26 mouse cellular contexts compared by ENCODE assay signal in genomic region chr2:27108144-27108543, GRCm38 (mm10). TPM values are rescaled to one million over a fixed set of nuclear protein-coding genes. Genes with fewer than 3 reads are reported as not detected.
"Had no signal": no experiment of that assay in that cellular context is flagged by ENCODE, and none has a peak within 500 bp of the region (broad histone marks: within the 10 kb centered on the region; RNA-seq: fewer than 3 reads in every experiment).

No protein-coding gene starts in this region.

- H3K4me1 ChIP-seq: limb, embryonic 13.5 days; liver, embryonic 12.5 days; liver, embryonic 15.5 days; lung, embryonic 15.5 days; megakaryocyte, embryonic 14.5 days had no signal

- H3K4me2 ChIP-seq: limb, embryonic 13.5 days; liver, embryonic 12.5 days; liver, embryonic 15.5 days; lung, embryonic 15.5 days; midbrain, embryonic 12.5 days; midbrain, embryonic 15.5 days; neural tube, embryonic 12.5 days; neural tube, embryonic 15.5 days had no signal

- H3K9me3 ChIP-seq: limb, embryonic 10.5 days; limb, embryonic 13.5 days; liver, embryonic 12.5 days; liver, embryonic 15.5 days; lung, embryonic 15.5 days; megakaryocyte, embryonic 14.5 days; midbrain, embryonic 12.5 days; midbrain, embryonic 15.5 days; neural tube, embryonic 12.5 days; neural tube, embryonic 15.5 days had no signal

- H3K27ac ChIP-seq: limb, embryonic 13.5 days; liver, embryonic 12.5 days; liver, embryonic 15.5 days; lung, embryonic 15.5 days; midbrain, embryonic 12.5 days; midbrain, embryonic 15.5 days; neural tube, embryonic 12.5 days; neural tube, embryonic 15.5 days had no signal

- H3K27me3 ChIP-seq: liver, embryonic 15.5 days; lung, embryonic 15.5 days; midbrain, embryonic 15.5 days; neural tube, embryonic 12.5 days; neural tube, embryonic 15.5 days had no signal

- H3K36me3 ChIP-seq: limb, embryonic 13.5 days; liver, embryonic 12.5 days; liver, embryonic 15.5 days; lung, embryonic 15.5 days; midbrain, embryonic 12.5 days; midbrain, embryonic 15.5 days; neural tube, embryonic 12.5 days; neural tube, embryonic 15.5 days had no signal

- H3K9ac ChIP-seq: limb, embryonic 13.5 days; liver, embryonic 12.5 days; liver, embryonic 15.5 days; lung, embryonic 15.5 days; midbrain, embryonic 12.5 days; midbrain, embryonic 15.5 days; neural tube, embryonic 12.5 days; neural tube, embryonic 15.5 days had no signal

- H3K4me3 ChIP-seq: limb, embryonic 10.5 days; limb, embryonic 13.5 days; liver, embryonic 12.5 days; liver, embryonic 15.5 days; lung, embryonic 15.5 days; megakaryocyte, embryonic 14.5 days; midbrain, embryonic 12.5 days; midbrain, embryonic 15.5 days; neural tube, embryonic 12.5 days; neural tube, embryonic 15.5 days had no signal

- ATAC-seq: intestine, embryonic 16.5 days; liver, embryonic 12.5 days; midbrain, embryonic 15.5 days had no signal

- DNase-seq: kidney, adult 18-20 months; kidney, adult 9 months; kidney, postnatal 14 days; kidney, postnatal 4 days; layer of hippocampus, postnatal 36 days; liver; lung, adult 18-20 months; lung, postnatal 10 days; lung, postnatal 36 days; thymus, adult 18-20 months; thymus, postnatal 36 days had no signal

RNA-seq across cellular contexts. Expression of gene Fam163b, which starts 34.1 kb away (rescaled TPM):
- polyA plus RNA-seq: liver, embryonic 15.5 days; spleen, adult 2 months had no signal

RNA-seq across cellular contexts. Expression of gene Mymk, which starts 36.2 kb away (rescaled TPM):
- polyA plus RNA-seq: small intestine, adult 2 months; testis, adult 2 months; urinary bladder, adult 2 months had no signal

RNA-seq across cellular contexts. Expression of gene Dbh, which starts 56.9 kb away (rescaled TPM):
- polyA plus RNA-seq: limb, embryonic 10.5 days; spleen, adult 2 months had no signal
